Mouse (Mus musculus): ENCODE measurements around the gene Znhit2. TPM values are rescaled to one million over a fixed set of nuclear protein-coding genes. Genes with fewer than 3 reads are reported as not detected.
A peak's percentile ranks its signal among the peaks of the same experiment; 100 is the strongest.

Znhit2 gene
- polyA plus RNA-seq, 1 experiment: 25.8 TPM

GRCm38 (mm10) chr19:6046294-6047153 lies 14.5 kb upstream of the Znhit2 start, which contains the start of gene Syvn1:
TSS of gene Syvn1 (plus strand) at chr19:6046576.
- DNase-seq (ENCODE audit: low spot score): peak; percentile 92

- DNase-seq (ENCODE audit: low spot score): no peak
These were observed 13.7 kb upstream of the Znhit2 start for GRCm38 (mm10) chr19:6047154-6047898.

GRCm38 (mm10) chr19:6047899-6048166 lies 13.2 kb upstream of the Znhit2 start:
- DNase-seq (ENCODE audit: low spot score): no peak

GRCm38 (mm10) chr19:6048681-6049410 lies 12.1 kb upstream of the Znhit2 start:
- no peak for DNase-seq (ENCODE audit: low spot score)

- no peak for DNase-seq (ENCODE audit: low spot score)
These were observed 8.5 kb upstream of the Znhit2 start for GRCm38 (mm10) chr19:6052516-6052915.

GRCm38 (mm10) chr19:6054296-6054695 lies 6.7 kb upstream of the Znhit2 start:
- DNase-seq (ENCODE audit: low spot score): no peak

GRCm38 (mm10) chr19:6056696-6057095 lies 4.3 kb upstream of the Znhit2 start:
- DNase-seq (ENCODE audit: low spot score): no peak

- peak; percentile 95 for DNase-seq (ENCODE audit: low spot score)
These were observed 3.5 kb upstream of the Znhit2 start, which contains the start of the genes Mrpl49 and Fau for GRCm38 (mm10) chr19:6057313-6058096. TSS of gene Mrpl49 (minus strand) at chr19:6057785. TSS of gene Fau (plus strand) at chr19:6057844.

- DNase-seq (ENCODE audit: low spot score): no peak
These were observed 2.5 kb upstream of the Znhit2 start for GRCm38 (mm10) chr19:6058513-6058912.

GRCm38 (mm10) chr19:6058966-6059365 lies 2.0 kb upstream of the Znhit2 start:
- no peak for DNase-seq (ENCODE audit: low spot score)

GRCm38 (mm10) chr19:6061641-6062302 lies 780 bp downstream of the Znhit2 start:
- DNase-seq (ENCODE audit: low spot score): no peak

- DNase-seq (ENCODE audit: low spot score): no peak
These were observed 1.4 kb downstream of the Znhit2 start for GRCm38 (mm10) chr19:6062418-6062817.

- no peak for DNase-seq (ENCODE audit: low spot score)
These were observed 2.1 kb downstream of the Znhit2 start for GRCm38 (mm10) chr19:6063081-6063480.

- no peak for DNase-seq (ENCODE audit: low spot score)
These were observed 5.6 kb downstream of the Znhit2 start for GRCm38 (mm10) chr19:6066571-6066970.

- peak; percentile 70 for DNase-seq (ENCODE audit: low spot score)
These were observed 6.2 kb downstream of the Znhit2 start for GRCm38 (mm10) chr19:6067011-6067723.

- DNase-seq (ENCODE audit: low spot score): peak; percentile 80
These were observed 6.9 kb downstream of the Znhit2 start, which contains the start of gene Tm7sf2 for GRCm38 (mm10) chr19:6067724-6068415. TSS of gene Tm7sf2 (minus strand) at chr19:6068373.

- no peak for DNase-seq (ENCODE audit: low spot score)
These were observed 8.0 kb downstream of the Znhit2 start for GRCm38 (mm10) chr19:6068951-6069350.

- no peak for DNase-seq (ENCODE audit: low spot score)
These were observed 8.9 kb downstream of the Znhit2 start for GRCm38 (mm10) chr19:6069851-6070250.

GRCm38 (mm10) chr19:6070571-6071250 lies 9.7 kb downstream of the Znhit2 start:
- no peak for DNase-seq (ENCODE audit: low spot score)
